Mouse (Mus musculus): Measurements from ENCODE around the gene Plekhd1.

The Plekhd1 gene

DNA sequence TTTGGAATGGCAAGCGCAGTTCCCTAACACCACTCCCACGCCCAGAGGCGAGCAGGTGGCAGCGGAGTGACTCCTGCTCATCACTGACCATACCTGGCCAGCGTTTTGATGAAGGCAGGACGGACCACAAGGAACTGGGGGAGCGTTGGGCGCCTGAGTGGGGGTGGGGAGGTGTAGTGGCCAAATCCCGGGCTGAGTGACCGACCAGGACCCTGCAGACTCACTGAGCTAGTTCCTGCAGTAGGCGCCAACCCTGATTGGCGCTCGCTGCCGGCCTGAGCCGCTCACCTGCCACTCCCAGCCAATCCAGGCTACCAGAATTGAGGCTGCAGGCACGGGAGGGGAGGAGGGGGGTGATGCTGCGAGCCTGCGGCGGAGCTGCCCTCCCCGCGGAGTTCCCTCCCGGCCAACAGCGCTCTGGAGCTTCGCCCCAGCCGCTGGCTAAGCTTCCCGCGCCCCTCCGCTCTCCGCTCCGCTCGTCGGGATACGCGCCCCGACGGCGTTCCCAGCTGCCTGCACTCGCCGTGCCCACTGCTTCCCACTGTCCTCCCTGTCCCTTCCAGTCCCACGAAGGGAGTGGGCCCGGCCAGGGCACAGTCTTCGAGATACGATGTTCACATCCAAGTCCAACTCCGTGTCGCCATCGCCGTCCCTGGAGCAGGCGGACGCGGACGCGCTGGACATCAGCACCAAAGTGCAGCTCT is at the start of gene Plekhd1:
Gene Plekhd1 (plus strand): TSS at position 323 of the 704 bp plus-strand sequence.
- no peak for DNase-seq (ENCODE audit: extremely low read depth, low read depth, low spot score)

DNA sequence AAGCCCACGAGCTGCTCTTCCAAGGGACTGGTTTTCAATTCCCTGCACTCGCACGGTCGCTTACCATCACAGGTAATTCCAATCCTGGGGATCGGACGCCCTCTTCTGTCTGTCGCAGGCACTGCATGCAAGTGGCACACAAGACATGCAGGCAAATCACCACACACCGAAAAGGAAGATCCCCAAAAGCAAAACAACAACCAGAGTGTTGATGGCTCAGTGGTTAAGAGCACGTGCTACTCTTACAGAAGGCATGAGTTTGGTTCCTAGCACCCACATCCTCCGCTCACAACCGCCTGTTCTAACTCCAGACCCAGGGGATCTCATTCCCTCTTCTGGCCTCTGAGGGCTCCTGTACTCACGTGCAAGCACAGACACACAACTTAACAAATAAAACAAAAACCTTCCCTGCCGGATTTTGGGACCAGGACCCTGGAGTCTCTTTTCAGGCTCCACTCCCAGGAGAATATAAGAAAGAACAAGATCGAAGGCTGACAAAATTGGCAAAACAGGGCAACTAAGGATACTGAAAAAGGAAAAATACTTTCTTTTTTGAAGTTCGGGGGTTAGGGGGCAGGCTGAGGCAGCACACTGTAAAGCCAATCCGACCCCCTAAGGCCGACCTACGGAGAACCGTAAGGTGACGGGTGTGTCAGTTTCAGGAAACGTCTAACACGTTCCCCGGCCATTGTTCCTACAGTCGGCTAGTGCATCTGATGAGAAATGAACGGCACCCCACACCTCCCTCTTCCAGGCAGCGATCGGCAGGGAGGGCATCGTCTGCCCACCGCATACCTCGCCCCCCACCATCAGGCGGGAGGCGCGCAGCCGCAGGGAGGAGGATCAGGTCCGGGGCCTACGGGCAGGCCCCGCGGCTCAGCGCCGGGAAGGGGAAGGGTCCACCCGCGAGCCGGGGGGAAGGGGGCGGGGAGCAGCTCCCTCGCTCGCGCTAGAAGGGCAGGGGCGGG is 49.4 kb upstream of the Plekhd1 start:
- no peak for DNase-seq (ENCODE audit: extremely low read depth, low read depth, low spot score)

DNA sequence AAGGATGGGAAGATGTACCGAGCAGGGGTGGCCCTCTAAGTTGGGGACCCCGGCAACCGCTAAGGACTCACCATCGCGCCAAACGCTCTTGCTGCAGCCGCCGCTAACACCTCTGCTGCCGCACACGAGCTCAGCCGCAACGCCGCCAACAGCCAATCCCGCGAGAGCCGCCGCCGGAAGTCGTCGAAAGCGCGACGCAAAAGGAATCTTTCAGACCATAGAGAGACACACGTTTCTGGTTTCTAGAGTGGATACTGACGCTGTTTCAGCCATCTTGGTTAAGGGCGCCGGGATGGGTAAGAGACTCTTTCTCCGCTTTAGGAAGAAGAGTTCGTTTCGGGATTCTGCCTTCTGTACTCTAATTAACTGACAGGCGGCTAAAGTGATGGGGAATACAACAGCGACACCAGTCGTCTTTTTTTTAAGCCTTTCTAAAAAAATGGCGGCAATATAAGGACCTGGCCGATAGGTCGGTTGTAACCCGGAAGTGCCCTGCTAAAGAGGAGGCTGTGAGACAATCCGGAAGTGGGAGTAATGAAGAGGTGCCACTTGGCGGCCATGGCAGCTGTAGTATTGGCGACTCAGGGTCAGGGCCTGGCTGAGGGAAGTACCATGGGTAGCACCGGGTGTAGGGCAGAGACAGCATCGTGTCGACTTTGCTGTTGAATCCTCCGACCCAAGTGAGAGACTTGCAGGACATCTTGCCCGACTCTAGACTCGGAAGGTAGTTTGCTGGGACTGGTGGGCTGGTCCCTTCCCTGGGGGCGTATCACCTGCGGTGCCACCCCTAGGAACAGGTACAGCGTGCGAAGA is 48.5 kb upstream of the Plekhd1 start, which contains the start of the genes Slc39a9 and Erh:
Gene Slc39a9 (plus strand): TSS at position 191 of the 813 bp plus-strand sequence.
Gene Erh (minus strand): TSS at position 649 of the 813 bp plus-strand sequence.
- DNase-seq (ENCODE audit: extremely low read depth, low read depth, low spot score): peak; percentile 78

DNA sequence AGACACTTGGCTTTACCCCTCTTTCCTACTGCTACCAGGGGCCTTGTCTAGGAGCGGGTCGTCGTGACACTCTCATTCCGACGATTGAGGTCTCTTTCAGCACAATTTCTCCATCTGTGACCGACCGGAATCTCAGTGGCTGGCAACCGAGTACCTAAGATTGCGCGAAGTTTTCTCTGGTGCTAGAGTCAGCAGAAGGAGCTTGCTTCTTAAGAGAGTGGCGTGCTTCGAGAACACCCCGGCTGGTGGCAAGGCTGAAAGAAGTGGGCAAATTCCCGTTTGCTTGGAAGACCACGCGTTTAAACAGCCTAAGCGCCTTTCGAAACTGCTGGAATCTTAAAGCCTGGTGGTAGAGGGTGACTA is 47.9 kb upstream of the Plekhd1 start:
- DNase-seq (ENCODE audit: extremely low read depth, low read depth, low spot score): no peak

DNA sequence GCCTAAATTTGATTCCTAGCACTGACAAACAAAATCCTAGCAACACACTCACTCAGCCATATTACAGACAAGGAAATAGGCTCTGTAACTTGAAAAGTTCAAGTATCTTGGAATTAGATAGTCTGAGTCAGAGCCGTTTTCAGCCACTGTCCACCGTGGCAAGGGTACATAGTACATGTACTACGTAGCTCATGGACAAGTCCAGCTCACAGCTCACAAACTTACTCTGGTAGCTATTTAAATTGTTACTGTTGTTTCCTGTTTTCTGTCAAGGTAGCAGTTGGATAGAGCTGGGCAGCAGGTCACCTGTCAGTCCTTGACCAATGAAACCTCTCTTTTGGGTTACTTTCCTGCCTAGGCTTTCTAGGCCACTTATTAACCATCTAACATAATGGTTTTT is 46.0 kb upstream of the Plekhd1 start:
- no peak for DNase-seq (ENCODE audit: extremely low read depth, low read depth, low spot score)

DNA sequence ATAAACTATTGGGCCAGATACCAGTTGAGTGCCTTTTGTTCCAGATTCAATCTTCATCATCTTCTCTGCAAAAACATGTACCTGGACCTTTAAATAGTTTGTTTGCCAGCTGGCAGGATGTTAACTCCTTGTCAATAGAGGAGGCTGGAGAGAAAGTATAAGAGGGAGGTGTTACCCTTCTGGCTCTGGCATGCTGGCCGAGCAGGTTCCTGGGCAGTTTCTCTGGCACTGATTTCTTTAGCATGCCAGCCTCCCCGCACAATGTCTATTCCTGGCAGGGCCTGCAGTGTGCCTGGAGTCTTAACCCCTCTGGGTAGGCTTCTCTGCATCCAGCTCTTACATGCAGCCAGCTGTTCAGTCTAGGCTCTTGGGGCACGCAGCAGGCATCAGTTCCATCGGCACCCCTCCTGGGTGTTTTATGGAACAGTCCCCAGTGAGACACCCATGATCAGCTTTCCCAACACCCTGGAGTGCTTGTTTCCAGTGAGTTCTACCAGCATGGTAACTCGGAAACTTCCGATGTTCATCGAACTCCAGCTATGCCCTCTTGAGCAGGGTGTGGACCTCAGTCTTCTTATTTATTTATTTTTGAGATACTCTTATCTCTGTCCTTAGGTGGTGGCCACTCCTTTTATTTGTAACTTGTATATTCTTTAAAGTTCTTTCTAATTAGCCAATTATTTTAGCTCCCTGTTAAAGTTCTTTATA is 38.3 kb upstream of the Plekhd1 start:
- peak; percentile 91 for DNase-seq (ENCODE audit: extremely low read depth, low read depth, low spot score)

DNA sequence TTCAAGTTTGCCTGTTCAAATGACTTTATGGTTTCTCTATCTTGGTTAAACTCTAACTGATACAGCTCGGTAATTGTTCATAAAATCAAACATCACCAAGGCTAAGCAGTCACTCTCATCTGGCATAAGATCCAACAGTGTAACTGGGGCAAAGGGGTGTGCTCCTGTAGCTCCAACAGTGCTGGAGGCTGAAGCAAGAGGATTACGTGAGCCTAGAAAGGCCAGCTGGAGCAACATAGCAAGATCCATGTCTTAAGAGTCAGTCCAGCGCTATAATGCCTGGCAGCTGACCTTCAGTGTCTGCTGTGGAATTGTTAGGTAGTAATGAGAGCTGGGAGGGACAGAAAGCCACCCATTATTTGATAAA is 37.7 kb upstream of the Plekhd1 start:
- DNase-seq (ENCODE audit: extremely low read depth, low read depth, low spot score): peak; percentile 81

DNA sequence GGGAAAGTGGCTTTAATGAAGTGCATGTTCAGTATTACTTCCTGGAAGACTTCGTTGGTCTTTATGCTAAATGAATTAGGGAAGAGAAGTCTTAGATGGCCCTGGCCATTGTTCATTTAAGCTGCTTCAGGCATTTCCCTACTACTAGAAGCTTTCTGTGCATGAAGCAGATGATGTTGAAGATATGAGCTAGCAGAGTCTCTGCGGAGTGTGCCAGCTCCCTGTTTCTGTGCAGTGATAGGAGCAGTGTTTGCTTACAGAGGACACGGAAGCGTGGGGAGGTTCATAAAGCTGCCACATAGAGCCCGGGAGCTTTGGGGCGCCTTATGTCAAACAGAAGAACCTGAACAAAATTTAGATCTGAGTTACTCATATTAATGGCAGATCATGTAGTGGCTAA is 33.7 kb upstream of the Plekhd1 start:
- no peak for DNase-seq (ENCODE audit: extremely low read depth, low read depth, low spot score)

DNA sequence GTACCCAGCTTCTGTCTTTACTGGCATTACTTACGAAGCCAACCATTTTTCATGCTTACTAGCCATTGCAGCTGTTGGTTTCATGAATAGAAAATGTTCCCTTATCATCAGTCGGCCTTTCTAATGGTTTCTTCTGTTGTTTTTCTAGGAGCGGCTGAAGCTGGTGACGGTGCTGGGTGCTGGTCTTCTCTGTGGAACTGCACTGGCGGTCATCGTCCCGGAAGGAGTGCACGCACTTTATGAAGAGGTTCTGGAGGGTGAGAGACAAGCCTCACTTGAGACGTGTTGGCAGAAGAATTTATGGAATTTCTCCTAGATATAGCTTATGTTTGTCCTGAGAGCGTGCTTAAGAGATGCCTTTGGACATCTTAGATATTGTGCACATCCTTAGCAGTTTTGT is 30.1 kb upstream of the Plekhd1 start:
- DNase-seq (ENCODE audit: extremely low read depth, low read depth, low spot score): no peak

DNA sequence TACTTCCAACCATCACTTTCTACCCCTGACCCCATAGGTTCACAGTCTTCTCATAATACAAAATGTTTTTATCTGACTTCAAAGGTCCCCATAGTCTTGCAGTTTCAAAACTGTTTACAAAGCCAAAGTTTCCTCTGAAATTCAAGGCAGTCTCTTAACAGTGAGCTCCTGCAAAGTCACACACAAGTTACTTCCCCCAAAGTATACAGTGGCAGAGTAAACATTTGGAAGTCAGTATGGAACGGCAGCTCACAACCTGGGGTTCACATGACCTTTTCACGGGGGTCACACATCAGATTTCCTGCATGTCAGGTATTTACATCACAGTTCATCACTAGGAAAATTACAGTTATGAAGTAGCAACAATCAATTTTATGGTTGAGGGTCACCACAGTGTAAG is 28.5 kb upstream of the Plekhd1 start:
- DNase-seq (ENCODE audit: extremely low read depth, low read depth, low spot score): no peak

DNA sequence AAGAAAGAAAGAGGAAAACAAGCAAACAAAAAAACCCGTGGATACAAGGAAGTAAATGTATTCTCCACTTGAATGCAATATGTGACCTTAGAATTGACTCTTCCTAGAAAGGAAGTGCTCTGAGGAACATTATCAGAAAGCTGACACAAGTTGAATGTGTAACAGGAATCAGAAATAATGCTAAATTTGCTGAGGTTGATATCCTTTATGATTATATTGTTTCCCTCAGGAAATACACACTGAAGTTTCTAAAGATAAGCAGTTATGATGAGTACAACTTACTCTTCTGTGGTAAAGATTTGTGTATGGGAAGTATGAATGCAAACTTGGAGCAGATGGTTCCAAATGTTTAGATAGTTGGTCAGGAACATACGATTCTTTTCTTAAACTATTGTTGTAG is 24.0 kb upstream of the Plekhd1 start:
- DNase-seq (ENCODE audit: extremely low read depth, low read depth, low spot score): no peak

DNA sequence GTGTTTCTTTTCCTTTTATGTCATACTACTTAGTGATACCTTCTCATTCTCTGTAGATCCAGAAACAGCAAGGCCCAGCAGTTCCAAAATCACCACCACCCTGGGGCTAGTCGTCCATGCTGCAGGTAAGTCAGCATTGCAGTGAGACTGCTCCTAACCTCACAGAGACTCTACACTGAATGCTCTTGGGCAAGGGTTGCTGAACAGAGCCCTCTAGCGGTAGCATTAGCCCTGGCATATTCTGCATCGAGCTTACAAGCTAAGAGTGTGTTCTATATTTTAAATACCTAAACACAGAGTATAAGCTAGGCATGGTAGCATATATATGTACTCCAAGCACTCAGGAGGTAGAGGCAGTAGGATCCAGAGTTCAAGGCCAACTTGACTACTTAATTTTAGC is 19.2 kb upstream of the Plekhd1 start:
- no peak for DNase-seq (ENCODE audit: extremely low read depth, low read depth, low spot score)

DNA sequence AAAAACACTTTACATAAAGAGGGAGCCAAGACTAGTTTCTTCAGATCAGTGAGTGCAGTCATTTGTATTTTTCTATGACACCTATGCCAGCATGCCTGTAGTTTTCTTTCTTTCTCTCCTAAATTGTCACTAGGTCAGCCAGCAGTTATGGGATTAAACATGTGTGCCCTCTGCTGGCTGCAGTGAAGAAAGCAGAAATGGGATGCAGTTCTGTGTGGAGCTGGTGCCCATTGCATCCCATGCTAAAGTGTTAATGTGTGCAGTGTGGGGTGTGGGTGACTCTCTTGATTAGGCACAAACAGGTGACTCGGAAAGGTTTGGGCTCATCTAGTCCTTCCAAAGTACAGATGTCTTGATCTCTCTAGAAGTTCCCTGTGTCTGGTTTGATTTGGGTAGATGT is 11.1 kb upstream of the Plekhd1 start:
- DNase-seq (ENCODE audit: extremely low read depth, low read depth, low spot score): no peak

DNA sequence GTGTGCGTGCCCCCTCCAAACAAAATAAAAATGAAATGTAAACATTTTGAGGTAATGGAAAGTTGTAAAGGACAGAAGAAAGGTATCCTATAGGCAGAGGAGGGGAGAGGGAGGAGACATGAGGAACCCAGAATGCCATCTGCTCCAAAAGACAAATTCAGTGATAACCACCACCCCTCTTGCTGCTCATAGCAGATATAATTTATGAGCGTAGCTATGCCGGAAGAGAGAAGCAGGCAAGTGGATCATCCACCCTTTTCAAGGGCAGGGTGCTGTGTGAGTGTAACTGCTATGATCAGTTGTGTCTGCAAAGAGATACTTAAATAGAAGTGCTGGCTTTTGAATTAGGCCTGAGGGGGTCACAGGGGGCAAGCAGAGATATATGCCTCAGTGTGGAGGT is 8.8 kb upstream of the Plekhd1 start:
- no peak for DNase-seq (ENCODE audit: extremely low read depth, low read depth, low spot score)

DNA sequence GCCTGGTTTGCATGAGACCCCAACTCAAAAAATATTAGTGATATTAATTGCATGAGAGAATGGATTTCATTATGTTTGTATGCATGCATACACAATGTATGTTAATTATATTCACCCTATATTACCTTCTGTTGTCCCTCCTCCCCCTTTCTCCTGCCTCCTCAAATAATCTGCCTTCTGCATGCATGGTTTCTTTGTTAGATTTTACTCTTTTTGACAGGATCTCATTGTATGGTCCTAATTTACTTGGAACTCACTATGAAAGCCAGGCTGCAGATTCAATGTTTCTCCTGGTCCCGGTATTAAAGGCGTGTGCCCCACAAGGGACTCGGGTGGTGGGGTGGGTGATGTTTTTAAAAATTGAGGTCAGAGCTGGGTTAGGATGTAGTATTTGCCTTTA is 8.1 kb upstream of the Plekhd1 start:
- no peak for DNase-seq (ENCODE audit: extremely low read depth, low read depth, low spot score)

DNA sequence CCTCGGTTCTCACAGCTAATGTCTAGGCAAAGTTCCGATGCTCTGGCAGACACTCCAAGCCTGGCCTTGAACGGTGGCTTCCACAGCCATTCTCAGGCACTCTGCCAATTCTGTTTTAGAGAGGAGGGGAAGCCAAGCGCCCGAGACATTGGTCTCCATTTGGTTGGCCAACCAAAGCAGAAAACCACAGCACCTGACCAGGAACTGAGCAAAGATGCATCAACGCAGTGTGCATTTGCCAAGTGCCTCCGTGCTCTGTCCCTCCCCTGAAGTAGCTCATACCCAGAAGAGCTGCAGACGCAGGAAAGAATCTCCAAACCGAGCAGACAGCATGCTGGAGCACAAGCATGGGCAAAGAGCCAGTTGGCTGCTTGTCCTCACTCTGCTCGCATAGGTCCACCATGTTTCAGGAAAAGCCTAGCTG is 4.6 kb upstream of the Plekhd1 start:
- peak; percentile 23 for DNase-seq (ENCODE audit: extremely low read depth, low read depth, low spot score)

DNA sequence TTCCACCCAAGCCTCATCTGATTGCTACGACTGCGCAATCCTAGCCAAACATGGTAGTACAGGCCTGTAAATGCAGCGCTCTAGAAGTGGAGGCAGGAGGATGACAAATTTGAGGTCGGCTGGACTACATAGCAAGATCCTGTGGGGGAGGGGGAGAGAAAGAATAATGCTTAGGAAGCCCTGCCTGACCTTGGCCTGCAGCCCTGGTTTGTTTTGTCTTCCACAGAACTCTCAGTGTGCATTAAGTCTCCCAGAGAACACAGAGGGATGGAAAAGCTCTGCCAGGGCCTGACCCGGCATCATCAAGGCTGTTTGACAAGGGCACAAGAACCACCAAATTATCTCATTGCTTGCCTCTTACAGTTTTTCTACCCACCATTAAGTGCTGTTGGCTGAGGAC is 2.7 kb upstream of the Plekhd1 start:
- DNase-seq (ENCODE audit: extremely low read depth, low read depth, low spot score): no peak

DNA sequence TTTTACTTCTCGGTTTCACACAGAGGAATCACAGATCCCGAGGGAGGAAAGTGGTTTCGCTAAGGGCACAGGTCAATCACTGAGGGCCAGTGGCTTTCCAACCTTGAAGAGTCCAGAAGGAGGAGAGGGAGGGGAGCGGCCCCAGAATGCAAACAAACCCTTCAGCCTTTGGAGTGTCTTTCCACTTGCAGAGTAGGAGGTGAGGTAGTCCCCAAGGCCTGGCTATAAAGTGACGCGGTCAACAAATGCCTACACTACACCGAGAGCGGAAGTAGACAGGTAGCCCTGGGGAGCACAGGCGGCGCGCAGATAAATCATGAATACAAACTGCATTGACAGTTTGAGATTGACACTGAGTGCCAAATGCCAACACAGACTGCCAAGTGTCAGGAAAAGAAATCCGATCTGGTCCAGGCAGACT is 710 bp upstream of the Plekhd1 start:
- DNase-seq (ENCODE audit: extremely low read depth, low read depth, low spot score): no peak

DNA sequence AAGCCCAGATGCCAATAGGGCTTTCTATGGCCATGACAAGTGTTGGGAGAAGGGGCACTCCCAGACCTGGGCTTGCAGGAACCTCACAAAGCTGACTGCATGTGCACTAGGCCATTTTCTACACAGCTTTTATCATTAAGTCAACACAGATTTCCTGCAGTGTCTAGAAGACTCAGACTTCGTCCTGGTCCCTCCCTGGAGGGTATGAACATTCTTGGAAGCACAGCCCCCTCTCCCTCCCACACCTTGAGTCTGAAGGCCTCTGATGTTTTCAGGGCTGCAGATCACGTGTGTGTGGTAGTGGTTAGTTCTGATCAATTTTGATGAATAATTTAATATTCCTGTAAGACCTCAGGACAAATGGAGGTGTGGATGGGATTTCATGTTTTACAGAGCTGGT is 1.3 kb downstream of the Plekhd1 start:
- DNase-seq (ENCODE audit: extremely low read depth, low read depth, low spot score): no peak

DNA sequence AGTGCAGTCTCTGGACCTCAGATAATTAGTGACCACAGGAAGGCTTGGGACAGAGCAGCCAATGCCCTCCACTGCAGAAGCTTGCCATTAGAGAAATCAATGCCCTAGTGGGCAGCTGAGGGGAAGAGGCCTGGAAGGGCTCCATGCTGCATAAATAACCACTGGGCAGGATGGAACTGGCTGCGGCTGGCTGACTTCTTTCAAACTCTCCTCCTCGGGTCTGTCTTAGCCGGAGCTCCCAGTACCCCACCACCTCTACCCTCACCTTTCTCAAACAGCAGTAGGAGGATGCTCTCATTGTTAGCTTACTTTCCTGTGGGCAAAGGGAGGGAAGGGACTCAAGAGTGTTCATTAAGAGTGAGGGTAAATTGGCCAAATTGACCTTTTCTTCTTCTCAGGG is 2.6 kb downstream of the Plekhd1 start:
- no peak for DNase-seq (ENCODE audit: extremely low read depth, low read depth, low spot score)

All from fat pad, adult 2 months (tissue).